Mouse (Mus musculus) bone marrow macrophage, adult 2 months (primary cell): ENCODE data around the gene Trim26.

Experiments used
- CTCF ChIP-seq: IDR thresholded peaks from 2 replicates; pipeline ENCODE4 v1.5.1; 2012; ENCODE audit warnings: low read depth, mild to moderate bottlenecking, low read length, moderate library complexity
- POLR2A ChIP-seq: IDR thresholded peaks from 2 replicates; pipeline ENCODE4 v1.6.1; 2012; ENCODE audit warnings: mild to moderate bottlenecking, low read depth, low read length, borderline replicate concordance

DNA sequence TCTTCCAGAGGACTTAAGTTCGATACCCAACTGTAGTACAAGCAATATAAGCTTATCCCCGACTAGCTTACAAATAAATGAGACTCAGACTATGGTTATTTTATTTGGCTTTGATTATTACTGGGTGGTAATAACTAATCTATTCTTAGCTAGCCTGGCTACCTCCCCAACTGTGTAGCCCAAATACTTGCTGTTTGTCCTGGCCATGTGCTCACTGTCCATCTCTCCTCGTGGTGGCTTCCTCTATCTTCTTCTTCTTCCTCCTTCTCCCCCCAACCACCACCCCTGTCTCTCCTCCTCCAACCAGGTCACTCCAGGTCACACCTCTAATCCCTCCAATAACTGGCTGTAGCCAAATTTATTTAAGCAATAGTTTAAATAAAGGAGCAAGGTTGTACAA lies 6.5 kb upstream of the Trim26 start:
- TF ChIP-seq CTCF (no peak), POLR2A (no peak)
